Mouse (Mus musculus) left cerebral cortex, postnatal 36 days (tissue): Measurements from ENCODE around the gene Lrrc17. TPM values are rescaled to one million over a fixed set of nuclear protein-coding genes. Genes with fewer than 3 reads are reported as not detected.

Source experiments
- DNase-seq, 2 experiments: peaks; one replicate each; pipeline ENCODE4 v3.0.0; 2021 to 2022; ENCODE audit warnings: low spot score in 2 of 2, mixed read lengths in 1 of 2
- intact Hi-C: fragments of 180-260 bp; cut with DNase I; formaldehyde crosslinking; loops from one replicate; pipeline ENCODE4 v1.15.1; 2025
- total RNA-seq, 2 experiments: library from RNA; stranded (reverse); gene quantifications; 2 replicates each; pipeline ENCODE4 v1.2.3; 2021

Gene Lrrc17
- under 1 TPM; 0.42 to 0.43 TPM for total RNA-seq

- intact Hi-C loops, result no loop called here
- no peak for DNase-seq
Observed at GRCm38 (mm10) chr5:21543409-21544201, at the start of gene Lrrc17. Gene Lrrc17 (plus strand): TSS chr5:21543559.

- intact Hi-C loops, result no loop called here
- DNase-seq, result no peak
Observed at GRCm38 (mm10) chr5:21494781-21495180, 48.6 kb upstream of the Lrrc17 start.

DNA sequence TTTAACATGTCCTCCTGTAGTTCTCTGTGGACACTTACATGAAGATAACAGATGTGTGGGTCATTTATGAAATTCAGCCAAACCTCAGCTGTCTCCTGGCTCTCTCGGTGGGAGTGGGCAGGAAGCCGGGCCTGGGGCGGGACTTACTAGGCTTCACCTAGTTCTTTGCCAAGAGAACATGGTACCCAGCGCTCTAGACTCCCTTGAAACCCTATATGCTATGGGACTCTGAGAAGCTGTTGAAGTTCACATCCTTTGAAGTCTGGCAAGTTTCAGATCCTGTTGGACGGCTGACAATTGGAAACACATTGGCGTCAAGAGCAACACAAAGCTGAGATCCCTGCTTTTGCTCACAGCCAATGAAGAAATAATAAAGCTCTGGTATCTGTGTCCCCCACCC is 47.0 kb upstream of the Lrrc17 start:
- intact Hi-C loops, result no loop called here
- DNase-seq, result no peak

- DNase-seq, result no peak
- intact Hi-C loops, result no loop called here
Observed at GRCm38 (mm10) chr5:21496881-21497280, 46.5 kb upstream of the Lrrc17 start.

DNA sequence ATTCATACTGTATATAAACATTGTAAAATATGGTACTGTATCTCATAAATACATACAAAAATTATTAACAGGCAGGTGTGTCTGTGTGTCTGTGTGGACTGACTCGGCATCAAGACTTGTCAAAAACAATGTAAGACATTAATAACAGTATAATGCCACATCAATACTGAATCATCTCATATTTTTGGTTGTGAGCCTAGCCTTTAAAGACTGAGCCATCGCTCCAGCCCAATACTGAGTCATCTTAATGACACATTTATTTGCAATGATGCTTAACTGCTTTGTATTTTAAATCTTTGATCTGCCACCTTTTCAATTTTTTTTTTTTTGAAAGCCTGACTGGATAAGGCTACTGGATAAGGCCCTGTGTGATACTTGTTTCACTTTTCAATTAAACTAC is 44.9 kb upstream of the Lrrc17 start:
- intact Hi-C loops, result no loop called here
- DNase-seq, result no peak

DNA sequence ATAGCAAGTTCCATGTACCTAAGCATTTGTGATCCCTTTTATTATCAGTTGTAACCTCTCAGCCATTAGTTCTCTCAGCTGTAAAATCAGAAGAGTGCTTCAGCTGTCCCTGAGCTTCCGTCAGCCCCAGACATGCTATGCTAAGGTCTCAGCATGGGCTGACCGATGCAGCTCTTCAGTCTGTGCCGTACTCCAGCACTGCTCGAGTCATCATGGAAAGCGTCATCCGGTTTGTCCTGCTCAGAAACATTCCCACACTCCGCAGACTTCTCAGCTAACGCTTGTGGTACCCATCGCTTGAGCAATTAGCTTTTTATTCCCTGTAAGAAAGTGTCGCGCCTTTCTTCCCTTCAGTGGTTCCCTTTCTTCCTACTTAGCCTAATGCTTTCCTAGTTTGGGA is 44.4 kb upstream of the Lrrc17 start:
- intact Hi-C loops, result no loop called here
- no peak for DNase-seq

DNA sequence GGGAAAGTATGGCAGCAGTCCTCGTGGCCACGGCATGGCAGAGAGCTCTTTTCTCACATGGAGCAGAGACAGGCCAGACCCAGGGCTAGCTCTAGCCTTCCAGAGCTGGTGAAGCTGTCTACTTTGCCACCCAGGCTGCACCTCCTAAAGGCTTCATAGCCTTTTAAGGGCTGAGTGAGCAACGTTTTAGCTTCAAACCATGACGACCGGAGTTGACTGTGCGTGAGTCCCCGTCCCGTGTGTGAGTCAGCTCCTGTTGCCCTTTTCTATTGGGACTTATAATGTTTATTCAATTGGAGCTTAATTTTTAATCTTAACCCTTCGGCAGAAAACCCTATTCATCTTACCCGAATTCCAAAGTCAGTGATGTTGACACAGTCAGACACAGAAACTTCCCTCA is 43.2 kb upstream of the Lrrc17 start:
- no peak for DNase-seq
- intact Hi-C loops, result no loop called here

DNA sequence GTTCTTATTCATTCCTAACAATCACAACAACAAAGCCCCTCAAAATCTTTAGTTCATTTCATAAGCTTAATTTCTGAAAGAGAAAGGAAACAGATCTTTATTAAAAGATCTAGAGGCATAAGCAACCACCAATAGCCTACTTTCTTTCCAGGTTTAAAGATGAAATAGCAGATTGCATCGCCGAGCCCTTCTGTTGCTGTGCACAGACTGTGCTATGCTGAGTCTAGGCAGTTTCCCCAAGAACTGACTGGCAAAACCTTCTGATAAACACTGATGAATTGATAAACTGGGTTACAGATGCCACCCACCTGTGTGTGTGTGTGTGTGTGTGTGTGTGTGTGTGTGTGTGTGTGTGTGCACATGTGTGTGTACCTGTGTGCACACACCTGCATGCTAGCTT is 42.4 kb upstream of the Lrrc17 start:
- intact Hi-C loops, result no loop called here
- DNase-seq, result no peak

DNA sequence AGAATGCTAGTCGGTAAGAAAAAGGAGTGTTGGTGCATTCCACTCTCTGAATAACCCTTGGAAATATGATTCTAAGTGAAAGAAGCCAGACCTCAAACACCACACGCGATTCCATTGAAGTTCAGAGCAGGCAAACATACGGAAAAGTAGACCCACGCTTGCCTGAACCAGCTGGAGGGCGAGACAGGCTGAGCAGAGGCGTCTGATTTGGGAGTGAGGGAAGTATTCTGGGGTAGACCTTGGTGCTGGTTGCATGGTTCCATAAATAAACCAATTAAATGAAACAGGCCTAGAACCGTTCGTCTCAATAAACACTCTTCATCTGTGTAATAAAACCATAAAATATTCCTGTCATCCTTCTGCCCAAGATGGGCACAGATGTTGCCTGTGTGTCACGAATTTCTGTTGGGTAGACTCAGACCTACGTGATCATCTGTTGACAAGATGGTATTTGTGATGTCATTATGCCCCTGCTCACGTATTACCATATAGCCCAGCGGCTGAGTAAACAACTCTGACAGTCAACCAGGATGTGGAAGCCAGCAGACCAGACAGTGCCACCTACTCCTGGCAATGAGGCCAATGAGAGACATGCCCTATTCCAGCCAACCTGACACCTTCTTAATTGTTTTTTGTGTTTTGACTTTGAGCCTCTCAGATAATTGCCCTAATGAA is 40.3 kb upstream of the Lrrc17 start:
- peak in 1 of 2 experiments; percentile 51 for DNase-seq
- intact Hi-C loops, result no loop called here

GRCm38 (mm10) chr5:21505159-21505558 is 38.2 kb upstream of the Lrrc17 start:
- DNase-seq, result no peak
- intact Hi-C loops, result no loop called here

GRCm38 (mm10) chr5:21506887-21507286 is 36.5 kb upstream of the Lrrc17 start:
- intact Hi-C loops, result no loop called here
- DNase-seq, result no peak

DNA sequence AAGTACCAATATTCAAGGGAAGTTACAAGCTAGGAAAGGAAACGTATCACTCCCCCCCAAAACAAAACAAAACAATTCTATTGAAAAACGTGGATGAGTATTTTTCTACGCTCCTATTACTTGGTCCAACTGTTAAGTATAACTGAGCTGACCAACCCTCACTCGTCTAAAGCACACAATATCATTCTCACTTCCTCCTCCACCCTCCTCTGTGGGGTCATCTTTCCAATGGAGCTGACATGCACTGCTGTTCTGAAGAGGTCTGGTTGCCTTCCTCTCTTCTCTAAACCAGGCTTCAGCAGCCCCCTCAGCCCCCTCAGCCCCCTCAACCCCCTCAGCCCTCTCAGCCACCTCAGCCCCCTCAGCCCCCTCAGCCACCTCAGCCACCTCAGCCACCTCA is 33.6 kb upstream of the Lrrc17 start:
- intact Hi-C loops, result no loop called here
- no peak for DNase-seq

DNA sequence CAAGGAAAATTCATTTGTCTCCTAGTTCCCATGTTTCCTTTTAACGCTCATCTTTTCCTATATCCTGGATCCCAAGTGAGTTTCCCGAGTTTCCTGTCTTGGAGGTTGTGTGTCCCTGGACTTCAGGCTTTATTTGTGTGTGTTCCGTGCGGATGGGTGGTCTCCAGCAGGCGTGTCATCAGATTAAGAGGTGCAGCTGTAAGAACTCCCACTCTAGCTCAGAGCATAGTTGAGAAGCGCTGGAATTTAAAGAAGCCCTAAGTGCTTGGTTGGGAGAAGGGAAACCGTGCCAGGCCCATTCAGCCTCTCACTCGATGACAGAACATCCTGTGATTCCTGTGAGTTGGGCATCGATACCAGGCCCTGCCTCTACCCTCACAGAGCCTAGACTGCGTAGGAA is 30.0 kb upstream of the Lrrc17 start:
- no peak for DNase-seq
- intact Hi-C loops, result no loop called here

DNA sequence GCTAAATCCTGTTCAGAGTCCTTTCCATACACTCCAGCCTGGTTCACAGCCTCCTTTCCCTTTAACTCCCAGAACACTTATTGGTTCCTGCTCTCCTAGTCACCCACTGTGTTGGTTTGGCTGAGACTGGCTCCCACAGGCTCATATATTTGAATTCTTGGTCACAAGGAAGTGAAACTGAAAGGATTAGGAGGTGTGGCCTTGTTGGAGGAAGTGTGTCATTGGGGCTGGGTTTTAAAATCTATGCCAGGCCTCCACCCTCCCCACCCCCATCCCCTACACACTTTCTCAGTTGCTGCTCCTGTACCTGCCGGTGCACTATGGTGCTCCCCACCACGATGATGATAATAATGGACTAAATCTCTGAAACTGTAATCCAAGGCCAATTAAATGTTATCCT is 25.8 kb upstream of the Lrrc17 start:
- intact Hi-C loops, result no loop called here
- no peak for DNase-seq

DNA sequence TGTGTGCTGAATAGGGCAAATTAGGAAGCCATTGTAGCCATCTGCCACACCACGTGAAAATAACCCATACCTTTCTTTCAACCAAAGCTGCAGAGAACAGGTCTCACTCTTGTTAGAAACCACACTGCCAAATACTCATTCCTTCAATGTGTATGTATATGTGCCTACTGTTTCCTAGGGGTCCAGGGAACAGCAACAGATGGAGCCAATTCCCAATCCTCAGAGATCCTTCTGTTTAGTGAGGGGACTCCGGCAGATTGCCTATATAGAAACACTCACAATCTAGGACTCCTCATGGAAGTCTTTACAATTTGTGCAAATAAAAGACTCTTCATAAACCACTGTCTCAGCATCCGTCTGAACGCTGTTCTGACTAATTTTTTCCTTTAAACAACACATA is 25.2 kb upstream of the Lrrc17 start:
- intact Hi-C loops, result no loop called here

GRCm38 (mm10) chr5:21519166-21519565 is 24.2 kb upstream of the Lrrc17 start:
- DNase-seq, result no peak
- intact Hi-C loops, result no loop called here

More for the DNA sequence above, 25.2 kb upstream of the Lrrc17 start:
- DNase-seq, result no peak

- no peak for DNase-seq
- intact Hi-C loops, result no loop called here
Observed at GRCm38 (mm10) chr5:21526835-21527485, 16.4 kb upstream of the Lrrc17 start.

GRCm38 (mm10) chr5:21527488-21527911 is 15.9 kb upstream of the Lrrc17 start:
- no peak for DNase-seq
- intact Hi-C loops, result no loop called here

GRCm38 (mm10) chr5:21528068-21528842 is 15.1 kb upstream of the Lrrc17 start:
- intact Hi-C loops, result no loop called here

GRCm38 (mm10) chr5:21529110-21529720 is 14.1 kb upstream of the Lrrc17 start:
- no peak for DNase-seq
- intact Hi-C loops, result no loop called here

More at GRCm38 (mm10) chr5:21528068-21528842, 15.1 kb upstream of the Lrrc17 start:
- DNase-seq, result no peak
